Mouse (Mus musculus) B cell, adult 2 months (primary cell): Measurements from ENCODE around the gene Ampd3.
A peak's percentile ranks its signal among the peaks of the same experiment; 100 is the strongest.

Experiments used
- DNase-seq, 2 experiments: peaks; one replicate each; pipeline ENCODE4 v3.0.0; 2022

Gene Ampd3

GRCm38 (mm10) chr7:110803131-110803530, 35.1 kb downstream of the Ampd3 start:
- no peak for DNase-seq

DNA sequence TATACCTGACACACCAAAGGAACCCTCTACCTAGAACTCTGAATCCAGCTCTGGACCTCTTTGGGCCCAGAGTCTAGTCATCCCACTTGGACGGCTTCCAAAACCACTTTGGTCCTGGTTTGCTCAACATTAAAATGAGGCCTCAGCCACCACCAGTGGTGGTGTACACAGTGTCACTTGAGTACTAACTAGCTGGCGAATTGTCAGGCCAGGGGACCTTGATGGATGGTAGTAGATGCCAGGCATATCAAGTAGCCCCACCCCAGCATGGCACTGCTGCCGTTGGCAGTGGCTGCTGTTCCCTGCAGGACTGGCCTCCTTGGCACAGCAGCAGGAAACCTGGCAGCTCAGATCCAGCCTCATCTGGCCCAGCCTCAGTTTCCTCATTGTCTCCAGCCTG, 36.3 kb downstream of the Ampd3 start:
- DNase-seq = no peak

- no peak for DNase-seq
These were observed 39.5 kb downstream of the Ampd3 start for GRCm38 (mm10) chr7:110807460-110808030.

DNA sequence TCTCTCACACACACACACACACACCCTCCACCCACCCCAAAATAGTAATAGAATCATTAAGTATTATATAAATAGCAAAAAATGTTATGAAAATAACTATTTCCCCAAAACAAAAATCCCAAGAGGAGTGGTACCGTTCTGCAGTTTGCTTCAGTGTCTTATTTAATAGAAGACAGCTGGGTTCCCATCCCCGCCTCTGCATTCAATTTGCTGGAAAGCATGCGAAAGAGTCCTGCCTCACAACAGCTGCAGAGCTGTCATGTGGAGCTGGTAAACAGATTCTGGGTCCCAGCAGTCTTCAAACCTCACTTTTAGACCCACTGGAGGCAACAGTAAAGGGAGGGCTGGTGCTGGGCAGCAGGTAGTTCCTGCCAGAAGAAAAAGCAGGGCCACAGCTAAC, 41.0 kb downstream of the Ampd3 start:
- DNase-seq = no peak

- DNase-seq = no peak
These were observed 41.9 kb downstream of the Ampd3 start for GRCm38 (mm10) chr7:110809585-110810557.

DNA sequence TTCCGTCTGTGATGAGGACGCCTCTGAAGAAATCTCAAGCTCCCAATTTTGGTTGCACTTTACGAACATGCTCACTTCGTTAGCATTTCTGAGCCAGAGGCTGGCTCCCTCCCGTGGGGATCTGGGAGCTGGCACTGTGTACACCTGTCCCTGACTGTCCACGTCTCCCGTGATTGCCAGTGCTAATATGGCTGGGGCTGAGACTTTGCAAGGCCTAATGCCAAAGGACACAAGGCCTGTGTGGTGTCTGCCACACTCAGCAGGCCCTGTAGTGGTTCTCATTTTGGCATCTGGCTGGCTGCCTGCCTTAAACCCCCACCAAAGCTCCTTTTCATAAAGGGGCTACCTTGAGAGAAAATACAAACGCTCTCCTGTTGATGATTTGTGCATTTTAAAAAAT, 43.0 kb downstream of the Ampd3 start:
- no peak for DNase-seq

- DNase-seq = no peak
These were observed 43.5 kb downstream of the Ampd3 start for GRCm38 (mm10) chr7:110811529-110811928.

- DNase-seq = no peak
These were observed 46.0 kb downstream of the Ampd3 start for GRCm38 (mm10) chr7:110813983-110814382.

DNA sequence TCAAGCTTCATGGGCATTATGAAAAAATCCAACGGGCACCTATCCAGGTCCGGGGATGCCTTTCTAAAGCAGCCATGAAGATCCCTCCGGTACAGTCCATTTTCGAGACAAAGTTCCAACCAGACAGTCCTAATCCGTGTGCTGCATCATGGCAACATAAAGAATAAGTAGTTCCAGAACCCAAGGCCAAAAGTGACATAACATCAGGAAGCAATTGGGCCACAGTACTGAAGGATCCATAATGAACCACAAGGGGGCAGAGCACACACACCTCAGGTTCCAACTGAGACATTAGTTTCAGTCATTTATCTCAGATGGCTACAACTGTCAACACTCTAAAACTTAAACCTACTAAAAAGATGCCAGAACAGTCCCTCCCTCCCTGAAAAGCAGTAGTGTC, 48.0 kb downstream of the Ampd3 start:
- DNase-seq = peak; percentile 64 to 72

DNA sequence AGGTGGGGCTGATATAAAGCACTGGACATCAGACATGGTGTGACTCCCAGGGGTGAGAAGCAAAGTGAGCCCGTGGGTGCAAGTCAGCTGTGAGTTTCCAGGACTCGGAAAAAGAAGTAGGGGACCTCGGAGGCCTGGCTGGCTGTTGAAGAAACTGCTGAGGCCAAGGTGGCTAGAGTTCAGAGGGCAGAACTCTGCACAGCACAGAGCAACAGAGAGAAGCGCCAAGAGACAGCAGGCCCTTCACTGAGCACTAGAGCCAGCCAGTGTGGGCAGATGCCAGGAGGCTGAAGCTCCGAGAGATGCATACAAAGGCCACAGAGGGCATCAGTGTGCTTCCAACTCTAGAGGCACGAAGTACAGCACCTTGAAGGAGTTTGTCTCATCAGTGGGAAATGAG, 50.2 kb downstream of the Ampd3 start:
- DNase-seq = no peak

GRCm38 (mm10) chr7:110818787-110819350, 50.9 kb downstream of the Ampd3 start:
- DNase-seq = no peak

- no peak for DNase-seq
These were observed 53.1 kb downstream of the Ampd3 start for GRCm38 (mm10) chr7:110821068-110821467.

GRCm38 (mm10) chr7:110821653-110822052, 53.6 kb downstream of the Ampd3 start:
- no peak for DNase-seq

- DNase-seq = no peak
These were observed 54.0 kb downstream of the Ampd3 start for GRCm38 (mm10) chr7:110822055-110822454.

DNA sequence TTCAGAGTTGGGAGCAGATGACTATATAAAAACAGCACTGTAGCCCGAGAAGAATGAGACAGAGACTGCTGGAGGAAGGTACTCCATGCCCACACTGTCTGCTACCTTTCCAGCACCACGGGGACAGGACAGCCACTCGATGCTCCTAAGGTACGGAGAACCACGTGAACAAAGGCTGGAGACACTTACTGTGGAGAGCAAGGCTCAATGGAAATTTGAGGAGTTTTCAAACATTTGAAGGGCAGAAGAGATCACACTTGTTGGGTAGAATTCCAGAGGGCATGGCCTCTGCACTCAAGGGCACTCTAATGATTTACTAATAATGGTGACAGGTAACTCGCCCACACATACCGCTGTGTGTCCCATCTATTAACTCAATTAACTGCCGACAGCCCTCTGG, 55.1 kb downstream of the Ampd3 start:
- DNase-seq = no peak

DNA sequence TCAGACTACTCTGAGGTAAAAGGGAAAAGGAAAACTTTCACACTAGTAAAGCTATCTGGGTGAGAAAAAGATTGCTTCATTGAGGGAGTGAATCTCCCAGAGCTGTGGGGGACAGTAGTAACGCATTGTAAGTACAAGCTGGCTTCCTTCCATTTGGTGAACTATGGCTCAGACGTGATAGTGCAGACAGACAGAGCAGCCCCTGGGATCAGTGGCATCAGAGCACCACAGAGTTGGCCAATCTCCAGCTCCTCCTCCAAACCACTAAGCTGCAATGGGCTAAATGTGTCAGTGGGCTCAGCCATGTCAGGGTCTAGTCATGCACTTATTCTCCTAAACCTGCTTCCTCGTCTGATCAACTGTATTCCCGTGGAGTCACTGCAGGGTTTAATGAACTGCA, 55.6 kb downstream of the Ampd3 start:
- no peak for DNase-seq

DNA sequence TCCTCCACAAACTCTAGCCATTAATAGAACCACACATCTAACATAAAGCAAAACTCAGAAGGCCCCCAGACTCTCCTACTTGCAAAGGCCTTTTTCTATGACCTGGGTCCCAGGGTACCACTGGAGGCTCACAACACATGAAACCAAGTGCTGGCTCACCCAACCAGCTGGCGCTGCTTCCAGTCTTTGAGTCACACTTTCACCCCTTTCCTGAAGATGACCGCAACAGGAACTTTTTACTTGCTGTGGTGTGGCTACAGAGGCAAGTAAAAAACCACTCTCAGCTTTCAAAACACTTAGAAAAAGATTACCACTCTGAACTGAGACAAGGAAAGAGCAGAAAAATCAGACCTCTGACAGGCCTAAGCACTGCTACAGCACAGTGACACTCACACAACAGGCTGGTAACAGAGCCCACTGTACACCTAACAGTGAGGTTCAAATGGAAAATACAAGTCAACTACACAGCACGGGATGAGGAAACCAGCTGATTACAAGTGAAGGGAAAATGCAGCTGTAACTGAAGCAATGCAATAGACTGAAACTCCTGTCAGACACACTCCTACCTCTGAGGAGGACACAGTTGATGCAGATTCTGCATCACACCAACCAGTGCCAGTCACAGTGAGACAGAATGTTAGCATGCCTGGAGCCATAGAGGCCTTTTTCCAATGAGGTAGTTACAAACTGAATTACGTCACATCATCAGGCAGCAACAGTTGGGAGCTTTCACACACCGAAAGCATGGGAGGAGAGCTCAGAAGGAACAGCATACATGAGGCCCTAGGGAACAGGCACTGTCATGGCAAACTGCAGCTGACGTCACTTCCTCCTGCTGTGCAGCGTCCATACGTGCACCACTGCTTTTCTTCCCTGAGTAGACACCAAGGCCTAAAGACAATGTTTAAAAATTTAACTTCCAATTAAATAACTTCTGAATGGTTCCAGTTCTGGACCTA, 56.3 kb downstream of the Ampd3 start:
- DNase-seq = no peak

- no peak for DNase-seq
These were observed 65.0 kb downstream of the Ampd3 start for GRCm38 (mm10) chr7:110833024-110833423.

DNA sequence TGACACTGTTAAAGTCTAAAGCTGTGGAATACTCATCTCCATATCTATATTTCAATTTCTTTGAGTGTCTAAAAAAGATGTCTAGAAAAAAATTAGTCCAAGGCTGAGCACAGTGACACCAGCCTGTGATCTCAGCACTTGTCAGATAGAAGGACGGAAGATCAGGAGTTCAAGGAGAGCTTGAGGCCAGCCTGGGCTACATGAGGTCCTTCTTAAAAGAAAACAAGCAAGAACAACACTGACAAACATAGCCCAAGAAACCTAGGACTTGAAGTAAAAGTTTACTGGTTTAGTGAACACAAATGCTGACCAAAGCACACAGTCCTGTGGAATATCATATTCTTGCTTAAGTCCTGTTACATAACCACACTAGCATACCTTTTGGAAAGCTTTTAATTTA, 66.0 kb downstream of the Ampd3 start:
- DNase-seq = no peak

DNA sequence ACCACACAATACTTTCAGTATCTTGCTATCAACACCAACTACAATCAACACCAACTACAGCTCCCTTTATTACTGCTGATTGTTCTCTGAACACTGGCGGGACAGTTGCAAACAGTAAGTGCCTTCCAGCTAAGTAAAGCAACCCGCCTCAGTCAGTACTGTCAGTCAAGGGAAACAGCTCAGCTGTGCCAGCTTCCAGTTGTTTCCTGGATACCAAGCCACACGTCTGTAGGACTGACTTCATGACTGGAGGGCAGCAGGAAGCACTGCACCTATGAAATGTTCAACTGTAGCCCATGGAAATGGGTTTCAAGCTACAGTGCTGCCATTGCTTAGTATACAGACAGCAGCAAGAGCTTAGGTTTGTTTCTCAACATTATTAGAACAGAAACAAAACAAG, 66.5 kb downstream of the Ampd3 start:
- DNase-seq = no peak

DNA sequence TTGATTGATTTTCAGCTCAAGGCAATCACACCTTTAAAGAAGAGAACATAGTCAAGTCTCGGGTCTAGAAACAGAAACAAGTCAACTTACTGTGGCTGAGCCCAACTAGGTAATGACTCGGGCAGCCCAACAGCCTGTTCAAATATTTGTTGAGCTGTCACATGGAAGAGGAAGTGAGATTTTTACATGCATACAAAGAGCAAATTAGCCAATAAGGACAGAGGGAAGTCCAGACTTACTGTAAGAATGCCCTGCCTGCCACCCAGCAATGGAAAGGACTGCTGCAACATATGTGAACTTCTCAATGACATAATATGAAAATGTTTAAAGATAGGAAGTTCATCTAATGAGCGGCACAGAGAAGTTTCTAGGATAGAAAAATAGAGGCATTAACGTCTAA, 72.3 kb downstream of the Ampd3 start:
- DNase-seq = peak; percentile 55 to 60

DNA sequence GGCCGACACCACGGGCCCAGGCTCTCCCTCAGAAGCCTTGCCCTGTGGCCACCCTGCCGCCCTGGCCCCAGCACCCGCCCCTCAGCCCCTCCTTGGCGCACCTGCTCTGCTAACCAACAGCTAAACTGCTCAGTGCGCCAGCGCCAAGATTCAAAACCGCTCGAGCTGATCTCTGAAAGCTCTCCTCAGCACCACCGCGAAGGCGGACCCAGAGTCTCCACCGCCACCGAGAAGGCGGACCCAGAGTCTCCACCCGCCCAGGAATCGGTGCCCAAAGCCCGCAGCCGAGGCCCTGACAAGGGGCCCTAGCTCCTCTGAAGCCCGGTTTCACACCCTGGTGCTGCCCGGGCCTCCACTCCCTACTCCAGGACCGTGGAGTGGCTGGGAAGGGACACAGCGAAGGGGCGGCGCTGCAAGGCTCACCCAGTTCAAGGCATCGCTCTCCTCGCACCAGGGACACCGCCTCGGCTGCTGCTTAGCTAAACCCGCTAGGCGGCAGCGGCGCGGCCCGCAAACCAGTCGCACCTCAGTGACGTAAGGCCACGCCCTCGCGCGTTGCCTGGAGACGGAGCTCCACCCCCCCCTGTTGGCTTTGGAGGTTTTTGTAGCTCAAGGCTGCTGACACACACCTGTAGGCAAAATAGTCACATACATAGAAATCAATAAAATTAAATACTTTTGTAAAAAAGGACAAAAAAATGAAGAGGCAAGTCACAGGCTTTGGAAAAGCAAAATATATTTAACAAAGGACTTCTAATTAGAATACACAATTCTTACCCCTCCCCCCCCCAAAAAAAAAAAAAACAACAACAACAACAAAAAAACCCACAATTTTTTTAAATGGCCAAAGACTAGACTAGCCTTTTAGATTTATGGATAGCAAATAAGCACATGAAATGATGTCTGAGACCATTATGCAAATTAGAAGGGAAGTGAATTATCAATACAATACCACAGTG, 76.2 kb downstream of the Ampd3 start, which contains the start of gene Rnf141:
Gene Rnf141, minus strand, starts transcription at position 542 of the 959 bp plus-strand sequence.
- peak; percentile 97 for DNase-seq
